Mouse (Mus musculus) thymus, postnatal 36 days (tissue): ENCODE data around the gene Gm5458.
"Not testable (repeated sequence)": the region's sequence is repeated elsewhere in the genome, so short reads cannot be mapped to it uniquely, and the experiment has no call there.

Experiments
- DNase-seq, 2 experiments: peaks; one replicate each; pipeline ENCODE4 v3.0.0; 2022; ENCODE audit warnings: mixed read lengths in 2 of 2

Gene Gm5458

DNA sequence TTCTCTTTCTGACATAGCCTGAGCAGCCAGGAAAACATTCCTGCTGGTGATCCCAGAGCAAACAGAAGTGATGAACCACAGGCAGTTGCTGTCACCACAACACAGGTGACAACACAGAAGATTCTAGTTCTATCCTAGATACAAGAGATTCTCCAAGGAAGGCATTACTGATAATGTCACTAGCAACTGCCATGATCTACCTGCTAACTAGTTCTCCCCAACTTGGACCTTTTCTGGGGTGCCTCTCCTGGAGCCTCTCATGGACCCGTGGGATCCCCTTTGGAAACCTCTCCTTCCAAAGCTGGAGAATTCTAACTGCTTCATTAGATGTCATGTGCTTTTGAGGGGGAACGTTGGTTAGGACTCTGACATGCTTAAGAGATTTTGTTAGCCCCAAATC lies at the start of gene Gm5458:
TSS of gene Gm5458 (minus strand) at position 101 of the 400 bp plus-strand sequence.
- DNase-seq: not testable (repeated sequence)

DNA sequence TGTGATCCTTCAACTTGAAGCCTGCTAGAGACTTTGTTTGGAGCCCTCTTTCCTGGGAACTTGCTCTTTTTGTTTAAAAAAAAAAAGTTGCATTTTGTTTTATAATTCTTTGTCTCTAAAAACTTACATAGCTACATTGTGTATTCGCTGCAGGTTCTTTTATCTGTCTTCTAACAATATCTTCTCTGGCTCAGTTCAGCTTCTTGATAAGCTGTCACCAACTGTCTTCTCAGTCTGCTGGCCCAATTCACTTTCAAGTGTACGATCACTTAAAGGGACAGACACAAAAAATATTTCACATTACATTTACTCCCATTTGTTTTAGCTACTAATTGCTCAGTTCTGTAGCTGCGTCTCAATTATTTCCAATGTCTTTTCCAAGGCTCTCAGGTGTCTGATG lies 43.9 kb upstream of the Gm5458 start:
- no peak for DNase-seq

DNA sequence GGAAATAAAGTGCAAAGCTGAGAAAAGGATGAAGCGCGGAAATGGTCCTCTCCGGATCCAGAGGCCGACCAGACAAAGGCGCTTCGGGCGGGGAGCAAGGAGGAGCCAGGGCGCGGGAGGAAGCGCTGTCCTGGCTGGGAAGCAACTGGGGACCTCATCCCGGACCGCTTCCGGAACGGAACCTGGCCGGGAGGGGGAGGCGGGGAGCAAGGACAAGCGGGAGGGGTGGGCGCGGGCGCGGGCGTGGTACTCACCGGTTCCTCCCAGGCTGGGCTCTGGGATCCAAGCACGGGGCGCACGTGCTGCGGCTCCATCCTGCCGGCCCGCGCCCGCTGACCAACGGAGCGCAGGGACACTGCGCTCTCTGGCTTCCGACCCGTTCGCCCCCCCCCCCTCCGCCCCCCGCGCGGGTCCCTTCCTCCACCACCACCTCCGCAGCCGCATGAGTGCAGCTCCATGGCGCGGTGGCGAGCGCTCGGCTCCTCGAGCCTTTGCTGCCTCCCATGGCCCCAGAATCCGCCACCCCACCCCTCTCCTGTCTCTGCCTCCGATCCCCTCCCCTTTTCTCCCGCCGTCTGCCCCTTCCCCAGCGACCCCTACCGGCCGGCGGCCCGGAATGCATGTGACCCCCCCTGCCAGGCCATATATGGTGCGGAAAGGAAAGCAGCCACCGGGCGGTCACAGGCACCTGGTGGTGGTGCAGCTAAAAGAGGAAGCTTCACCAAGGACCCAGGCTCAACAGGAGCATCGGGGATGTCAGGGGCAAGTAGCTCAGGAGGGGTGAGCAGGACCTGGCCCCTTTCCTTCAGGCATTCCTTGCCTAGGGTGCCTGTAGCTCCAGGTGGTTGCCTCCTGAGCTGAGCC lies 17.3 kb downstream of the Gm5458 start, which contains the start of gene Gm2237:
TSS of gene Gm2237 (minus strand) at position 332 of the 864 bp plus-strand sequence.
- DNase-seq: peak; percentile 16 to 41

DNA sequence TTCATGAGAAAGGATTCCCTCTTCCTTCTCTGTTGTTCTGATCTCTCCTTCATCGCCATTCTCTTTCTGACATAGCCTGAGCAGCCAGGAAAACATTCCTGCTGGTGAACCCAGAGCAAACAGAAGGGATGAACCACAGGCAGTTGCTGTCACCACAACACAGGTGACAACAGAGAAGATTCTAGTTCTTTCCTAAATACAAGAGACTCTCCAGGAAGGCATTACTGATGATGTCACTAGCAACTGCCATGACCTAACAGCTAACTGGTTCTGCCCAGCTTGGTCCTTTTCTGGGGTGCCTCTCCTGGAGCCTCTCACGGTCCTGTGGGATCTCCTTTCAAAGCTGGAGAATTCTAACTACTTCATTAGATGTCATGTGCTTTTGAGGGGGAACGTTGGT lies 52.5 kb downstream of the Gm5458 start, which contains the start of gene Gm2244:
TSS of gene Gm2244 (minus strand) at position 101 of the 400 bp plus-strand sequence.
- not testable (repeated sequence) for DNase-seq
